ENCODE assay signal across 12 mouse cellular contexts in genomic region chr19:47518475-47519162, GRCm38 (mm10). TPM values are rescaled to one million over a fixed set of nuclear protein-coding genes. Genes with fewer than 3 reads are reported as not detected.
DNase-seq lines count a peak whose midpoint lies in the region; ATAC-seq lines count a peak whose summit lies in the region.
"Had no signal": no experiment of that assay in that cellular context is flagged by ENCODE, and none has a peak within 500 bp of the region (broad histone marks: within the 10 kb centered on the region; RNA-seq: fewer than 3 reads in every experiment).

No protein-coding gene starts in this region.

- ATAC-seq in hindbrain, embryonic 13.5 days (ENCODE audit: low FRiP score) = no peak

- H3K9me3 ChIP-seq in hindbrain, embryonic 13.5 days = no peaks in the 10 kb centered on the region
- H3K9me3 ChIP-seq: forebrain, embryonic 12.5 days; neural tube, embryonic 13.5 days; stomach, embryonic 15.5 days had no signal

- WGBS in hindbrain, embryonic 13.5 days = 78% methylated on average over 24 of the region's 24 CpGs

- no peak overlapping the region for H3K27ac ChIP-seq in hindbrain, embryonic 13.5 days
- H3K27ac ChIP-seq: forebrain, embryonic 12.5 days; macrophage; neural tube, embryonic 13.5 days; stomach, embryonic 15.5 days had no signal

- H3K36me3 ChIP-seq in hindbrain, embryonic 13.5 days = peaks cover 48% of the 10 kb centered on the region

- H3K4me2 ChIP-seq in hindbrain, embryonic 13.5 days = no peak overlapping the region
- H3K4me2 ChIP-seq: forebrain, embryonic 12.5 days; neural tube, embryonic 13.5 days; stomach, embryonic 15.5 days had no signal

- H3K9ac ChIP-seq in hindbrain, embryonic 13.5 days = no peak overlapping the region
- H3K9ac ChIP-seq: forebrain, embryonic 12.5 days; neural tube, embryonic 13.5 days; stomach, embryonic 15.5 days had no signal

- no peaks in the 10 kb centered on the region for H3K27me3 ChIP-seq in hindbrain, embryonic 13.5 days
- H3K27me3 ChIP-seq: forebrain, embryonic 12.5 days; neural tube, embryonic 13.5 days; stomach, embryonic 15.5 days had no signal

- intact Hi-C loops in gastrocnemius, postnatal 14 days (cut with DNase I; ENCODE audit: low total_unique reads) = loop anchor here (10.0 kb wide), 2 partner anchors 106 to 276 kb away; no protein-coding TSS in a partner anchor

- peak; percentile 58 for DNase-seq in kidney, adult 9 months
- no peak for DNase-seq in kidney, postnatal 4 days
- DNase-seq in gastrocnemius, postnatal 14 days = peak; percentile 66
- DNase-seq in kidney, postnatal 14 days = peak; percentile 68
- peak; percentile 61 for DNase-seq in skeletal muscle tissue, adult 2 months (ENCODE audit: low read depth, low spot score)
- DNase-seq in neural tube, embryonic 10.5 days (ENCODE audit: extremely low spot score, low spot score) = no peak
- DNase-seq in natural killer cell, adult 2 months (ENCODE audit: low spot score in 2 of 2) = no peak

- peaks cover 5% of the 10 kb centered on the region for H3K4me1 ChIP-seq in hindbrain, embryonic 13.5 days (replicated peaks)
- H3K4me1 ChIP-seq: stomach, embryonic 15.5 days had no signal

- H3K4me3 ChIP-seq in hindbrain, embryonic 13.5 days = no peak overlapping the region
- H3K4me3 ChIP-seq: forebrain, embryonic 12.5 days; neural tube, embryonic 13.5 days; stomach, embryonic 15.5 days had no signal

RNA-seq across cellular contexts. Expression of gene Stn1, which starts 18.7 kb away (rescaled TPM):
- 10 to 100 TPM in 1 of 2 experiments, 1 to 10 TPM in 1; 6.8 to 11.2 TPM for total RNA-seq in gastrocnemius, postnatal 14 days (2021)
- 34.6 and 35.1 TPM in 2 replicates for polyA plus RNA-seq in hindbrain, embryonic 13.5 days (2015; fragmentation: Nextera tagmentation; extraction: Ambion mirVana)

RNA-seq across cellular contexts. Expression of gene Sh3pxd2a, which starts 54.4 kb away (rescaled TPM):
- total RNA-seq in gastrocnemius, postnatal 14 days (2021) = 10 to 100 TPM; 50.6 to 58.9 TPM
- polyA plus RNA-seq in hindbrain, embryonic 13.5 days (2015; fragmentation: Nextera tagmentation; extraction: Ambion mirVana) = 2.1 and 2.5 TPM in 2 replicates

Comparison
In these comparisons a context has a peak if more than half of its experiments do, and no peak if none do; other contexts are left out.
1. DNase-seq: peak in kidney, adult 9 months (single experiment), gastrocnemius, postnatal 14 days (single experiment), kidney, postnatal 14 days (single experiment) and skeletal muscle tissue, adult 2 months (single experiment); none in kidney, postnatal 4 days (0 of 2), neural tube, embryonic 10.5 days (single experiment) and natural killer cell, adult 2 months (0 of 2).